Mouse (Mus musculus) layer of hippocampus, adult 6 months (tissue): Measurements from ENCODE around the gene Tsga13. TPM values are rescaled to one million over a fixed set of nuclear protein-coding genes. Genes with fewer than 3 reads are reported as not detected.

Experiments
- long read RNA-seq, 2 experiments: library from polyadenylated mRNA; unstranded; transcript quantifications; one replicate each; pipeline ENCODE4 v2.0.0; 2019 to 2020
- polyA plus RNA-seq: library from polyadenylated mRNA; unstranded; fragments of <200 nt; fragmentation: Nextera tagmentation; gene quantifications from 2 replicates; pipeline ENCODE4 v1.2.3, GENCODE M21; 2021

Tsga13 gene
- polyA plus RNA-seq: not detected in 2 replicates
- long read RNA-seq, experiment 1: 0 reads
- long read RNA-seq, experiment 2: 0 reads

DNA sequence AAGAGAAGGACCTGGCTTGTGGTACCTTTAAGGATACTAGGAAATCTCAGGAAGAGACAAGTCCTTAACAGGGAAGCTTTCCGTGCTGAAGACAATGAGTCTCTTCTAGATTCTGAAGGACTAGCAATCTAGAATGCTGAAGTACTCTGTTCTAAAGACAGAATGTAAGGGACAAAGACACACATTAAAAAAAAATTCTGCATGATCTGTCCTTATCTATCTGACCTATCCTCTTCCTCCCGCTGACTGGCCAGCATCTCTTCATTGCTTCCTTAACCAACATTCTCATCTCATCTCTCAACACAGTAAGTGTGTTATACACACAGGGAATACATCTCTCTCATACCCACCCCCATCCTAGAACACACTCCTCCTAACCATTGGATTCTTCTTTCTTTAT is at the start of gene Tsga13:
TSS of gene Tsga13 (minus strand) at position 101 of the 400 bp plus-strand sequence.

DNA sequence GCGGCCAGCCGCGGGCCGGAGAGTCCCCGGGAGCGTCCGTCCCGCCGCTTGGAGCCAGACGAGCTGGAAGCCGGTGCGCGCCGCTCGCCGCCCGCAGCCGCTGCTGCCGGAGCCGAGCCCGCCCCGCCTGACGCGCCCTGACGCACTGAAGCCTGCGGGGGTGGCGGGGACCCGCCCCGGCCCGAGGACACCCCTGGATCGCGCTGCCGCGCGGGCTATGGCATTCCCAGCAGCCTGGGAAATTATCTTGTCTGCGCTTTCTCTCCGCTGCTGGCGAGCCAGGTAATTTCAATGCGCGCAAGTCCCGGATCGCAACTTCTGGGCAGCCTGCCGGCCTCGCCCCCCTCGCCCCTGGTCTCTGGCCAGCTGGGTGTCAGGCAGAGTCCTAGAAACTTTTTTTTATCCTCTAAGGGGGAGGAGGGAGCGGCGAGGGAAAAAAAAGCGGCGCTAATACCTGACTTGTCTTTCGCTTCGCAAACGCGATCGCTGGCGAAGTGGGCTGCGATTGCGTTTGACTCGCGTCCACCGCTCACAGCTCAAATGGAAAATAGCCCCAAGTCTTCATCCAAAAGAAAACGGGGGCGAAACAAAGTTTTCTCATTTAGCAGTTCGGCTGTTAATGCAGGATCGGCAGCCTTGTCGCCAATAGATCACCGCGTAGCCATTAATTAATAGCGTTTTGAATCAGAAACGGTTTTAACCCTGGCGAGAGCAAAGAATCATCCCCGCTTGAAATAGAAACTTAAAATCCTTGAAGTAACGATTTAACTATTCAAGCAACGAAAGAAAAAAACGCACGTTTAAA is 43.6 kb upstream of the Tsga13 start, which contains the start of gene Klf14:
TSS of gene Klf14 (minus strand) at position 343 of the 805 bp plus-strand sequence.

DNA sequence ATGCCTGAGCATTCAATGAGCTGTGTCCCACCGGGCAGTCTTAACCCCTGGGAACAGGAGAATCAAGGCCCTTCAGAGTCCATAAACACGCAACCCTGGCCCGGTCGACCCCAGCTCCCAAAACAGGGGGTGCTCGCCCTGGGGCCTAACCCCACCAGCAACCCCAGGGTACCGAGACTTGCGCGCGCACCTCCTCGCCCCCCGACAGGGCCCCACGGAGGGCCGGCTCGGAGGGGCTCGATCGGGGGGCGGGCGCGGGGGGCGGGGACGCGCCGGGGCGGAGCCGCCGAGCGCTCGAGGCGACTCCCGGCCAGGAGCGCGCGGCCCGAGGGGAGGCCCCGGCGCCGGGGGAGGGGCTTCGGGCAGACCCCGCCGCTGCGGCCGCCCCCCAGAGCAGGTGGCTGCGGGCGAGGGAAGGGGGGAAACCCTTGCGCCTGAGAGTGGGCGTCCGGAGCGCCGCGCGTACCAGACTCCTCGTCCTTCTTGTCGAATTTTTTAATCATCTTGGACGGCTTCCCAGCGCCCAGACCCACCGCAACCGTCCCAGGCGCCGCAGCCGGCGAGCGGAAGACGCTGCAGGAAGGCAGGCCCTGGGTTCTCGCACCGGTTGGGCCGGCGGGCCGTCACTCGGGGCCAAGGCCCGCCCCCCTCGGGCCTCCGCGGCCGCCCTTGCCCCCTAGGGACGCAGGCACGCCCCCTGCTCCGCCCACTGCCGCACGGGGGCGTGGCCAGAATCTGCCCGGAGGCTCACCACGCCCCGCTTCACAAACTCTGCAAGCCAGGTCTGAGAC is 19.0 kb downstream of the Tsga13 start, which contains the start of gene Copg2:
TSS of gene Copg2 (minus strand) at position 600 of the 791 bp plus-strand sequence.

Other genes starting within 250 kb of the Tsga13 start
- gene Cep41, start 221.8 kb downstream of the Tsga13 start, polyA plus RNA-seq: 5.4 and 6.1 TPM in 2 replicates
- 49.3 and 57.1 TPM in 2 replicates for gene Mest, start 192.0 kb downstream of the Tsga13 start, polyA plus RNA-seq
- 78.0 and 78.4 TPM in 2 replicates for gene Copg2, start 18.8 kb downstream of the Tsga13 start, polyA plus RNA-seq
- gene Klf14, start 43.5 kb upstream of the Tsga13 start, polyA plus RNA-seq: 0.10 and 0.15 TPM in 2 replicates